Mouse (Mus musculus) thymus, adult 18-20 months (tissue): ENCODE data around the gene 1700037H04Rik.
A peak's percentile ranks its signal among the peaks of the same experiment; 100 is the strongest.

Source experiments
- DNase-seq, 2 experiments: peaks; one replicate each; pipeline ENCODE4 v3.0.0; 2022; ENCODE audit warnings: mixed read lengths in 2 of 2

The 1700037H04Rik gene

GRCm38 (mm10) chr2:131145536-131145935 lies 14.3 kb downstream of the 1700037H04Rik start:
- no peak for DNase-seq

- DNase-seq, result no peak
Measured at GRCm38 (mm10) chr2:131145121-131145520, 14.8 kb downstream of the 1700037H04Rik start.

DNA sequence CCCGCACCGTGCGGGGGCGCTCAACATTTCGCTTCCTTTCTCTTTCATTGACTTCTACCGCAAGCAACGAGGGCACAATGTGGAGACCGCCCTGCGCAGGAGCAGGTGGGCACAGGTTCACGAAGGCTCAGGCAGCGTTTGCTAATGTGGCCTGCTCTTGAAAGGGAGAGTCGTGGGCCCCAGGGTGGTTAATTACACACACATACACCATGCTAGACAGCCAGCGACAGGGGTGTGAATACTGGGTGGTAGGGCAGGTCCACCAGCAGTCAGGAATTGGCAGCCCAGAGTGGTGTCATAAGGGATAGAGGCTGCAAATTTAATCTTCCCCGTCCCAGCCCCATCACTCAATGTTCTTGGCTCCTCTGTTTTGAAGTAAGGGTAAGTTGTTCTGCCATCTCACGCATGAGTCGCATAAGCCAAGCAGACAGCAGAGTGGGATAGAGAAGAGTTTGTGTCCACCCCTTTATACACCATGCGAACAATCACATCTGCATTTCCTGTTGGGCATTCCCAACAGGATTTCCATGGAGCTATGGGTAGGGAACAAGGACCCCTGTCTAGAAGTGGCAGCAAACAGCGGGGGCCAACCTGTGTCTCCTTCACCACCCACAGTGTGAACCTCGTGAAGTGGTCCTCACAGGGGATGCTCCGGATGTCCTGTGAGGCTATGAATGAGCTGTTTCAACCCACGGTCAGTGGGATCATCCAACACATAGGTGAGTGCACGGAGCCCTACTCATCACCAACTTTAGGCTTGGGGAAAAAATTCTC lies 16.7 kb downstream of the 1700037H04Rik start:
- DNase-seq, result no peak

GRCm38 (mm10) chr2:131142592-131142991 lies 17.3 kb downstream of the 1700037H04Rik start:
- peak; percentile 38 to 49 for DNase-seq

DNA sequence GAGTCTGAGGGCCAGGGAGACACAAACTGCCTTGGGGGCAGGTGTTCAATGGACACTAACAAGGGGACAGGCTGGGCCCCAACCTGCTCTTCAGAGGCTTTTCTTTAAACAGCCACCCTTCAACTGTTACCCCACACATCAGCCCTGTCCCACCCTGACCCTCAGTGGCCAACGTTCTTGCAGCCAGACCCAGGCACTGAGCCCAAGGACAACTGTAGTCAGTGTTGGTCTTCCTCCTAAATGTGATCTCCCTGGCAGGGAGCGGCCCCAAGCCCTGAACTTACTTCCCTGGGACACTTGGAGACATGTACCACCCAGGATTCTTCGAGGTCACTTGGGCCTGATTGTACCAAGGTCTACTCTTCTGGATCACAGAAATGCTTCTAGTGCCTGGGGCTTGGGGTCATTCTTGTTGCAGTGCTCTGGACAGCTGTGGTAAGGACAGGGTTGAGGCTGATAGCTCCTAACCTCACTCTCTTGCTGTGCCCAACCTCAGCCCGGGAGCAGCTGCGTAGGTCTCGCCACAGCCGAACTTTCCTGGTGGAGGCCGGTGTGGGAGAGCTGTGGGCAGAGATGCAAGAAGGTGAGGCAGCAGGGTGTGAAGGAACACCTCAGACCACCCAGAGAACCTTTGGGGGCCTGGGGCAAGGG lies 18.4 kb downstream of the 1700037H04Rik start:
- no peak for DNase-seq

DNA sequence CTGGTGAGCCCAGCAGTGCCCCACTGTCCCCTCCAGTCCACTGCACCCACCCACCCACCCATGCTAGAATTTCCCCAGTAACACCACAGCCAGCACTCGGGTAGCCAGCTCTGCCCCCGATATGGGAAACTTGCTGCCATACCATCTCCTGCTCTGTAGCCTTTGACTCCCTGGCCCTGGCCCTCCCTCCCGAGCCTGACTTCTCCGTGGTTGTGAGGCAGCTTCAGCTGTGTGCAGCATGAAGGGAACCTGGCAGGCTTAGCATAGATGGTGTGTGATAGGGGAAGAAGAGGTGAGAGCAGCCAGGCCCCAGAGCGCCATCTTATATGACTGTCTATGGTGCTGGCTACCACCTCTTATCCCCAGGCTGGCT lies 19.4 kb downstream of the 1700037H04Rik start:
- DNase-seq, result no peak

GRCm38 (mm10) chr2:131139886-131140532 lies 19.9 kb downstream of the 1700037H04Rik start:
- no peak for DNase-seq

DNA sequence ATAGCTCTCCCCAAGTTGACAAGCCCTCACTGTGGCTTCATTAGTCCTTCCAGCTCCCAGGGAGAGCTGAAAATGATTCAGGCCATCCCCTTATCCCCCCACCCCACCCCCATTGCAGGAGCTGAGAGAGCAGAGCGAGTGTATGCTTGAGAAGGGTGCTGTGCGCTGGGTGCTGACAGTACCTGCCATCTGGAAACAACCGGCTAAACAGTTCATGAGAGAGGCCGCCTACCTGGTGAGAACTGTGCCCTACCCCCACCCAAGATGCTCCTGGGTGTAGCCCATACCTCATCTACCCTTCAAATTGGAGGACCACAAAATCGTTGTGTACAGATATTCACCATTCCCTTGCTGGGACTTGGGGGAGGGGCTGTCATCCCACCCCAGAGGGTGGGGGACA lies 20.6 kb downstream of the 1700037H04Rik start:
- DNase-seq, result no peak

- no peak for DNase-seq
Measured at GRCm38 (mm10) chr2:131138760-131139159, 21.1 kb downstream of the 1700037H04Rik start.

DNA sequence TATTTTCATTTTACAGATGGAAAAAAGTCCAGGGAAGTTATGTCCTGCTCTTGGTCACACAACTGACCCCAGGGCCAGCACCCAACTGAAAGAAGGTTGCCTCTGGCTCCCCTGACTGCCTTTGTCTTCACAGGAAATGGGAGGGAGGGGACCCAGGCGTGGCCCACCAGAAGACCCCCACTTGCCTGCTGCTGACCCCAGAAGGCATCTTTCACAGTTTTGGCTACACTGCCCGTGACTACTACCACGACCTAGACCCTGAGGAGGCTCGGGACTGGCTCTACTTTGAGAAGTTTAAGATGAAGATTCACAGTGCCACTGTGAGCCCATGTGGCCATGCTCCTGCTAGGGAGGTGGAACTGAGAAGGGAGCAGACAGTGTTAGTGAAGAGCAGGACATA lies 21.6 kb downstream of the 1700037H04Rik start:
- no peak for DNase-seq

GRCm38 (mm10) chr2:131135521-131136139 lies 24.3 kb downstream of the 1700037H04Rik start:
- DNase-seq, result no peak

GRCm38 (mm10) chr2:131134826-131135400 lies 25.0 kb downstream of the 1700037H04Rik start:
- DNase-seq, result no peak

GRCm38 (mm10) chr2:131134381-131134780 lies 25.5 kb downstream of the 1700037H04Rik start:
- no peak for DNase-seq

GRCm38 (mm10) chr2:131132930-131133547 lies 26.8 kb downstream of the 1700037H04Rik start, which contains the start of gene Gm11037:
TSS of gene Gm11037 (plus strand) at chr2:131133497.
- no peak for DNase-seq

GRCm38 (mm10) chr2:131132111-131132888 lies 27.6 kb downstream of the 1700037H04Rik start:
- no peak for DNase-seq

GRCm38 (mm10) chr2:131130849-131131248 lies 29.0 kb downstream of the 1700037H04Rik start:
- no peak for DNase-seq

DNA sequence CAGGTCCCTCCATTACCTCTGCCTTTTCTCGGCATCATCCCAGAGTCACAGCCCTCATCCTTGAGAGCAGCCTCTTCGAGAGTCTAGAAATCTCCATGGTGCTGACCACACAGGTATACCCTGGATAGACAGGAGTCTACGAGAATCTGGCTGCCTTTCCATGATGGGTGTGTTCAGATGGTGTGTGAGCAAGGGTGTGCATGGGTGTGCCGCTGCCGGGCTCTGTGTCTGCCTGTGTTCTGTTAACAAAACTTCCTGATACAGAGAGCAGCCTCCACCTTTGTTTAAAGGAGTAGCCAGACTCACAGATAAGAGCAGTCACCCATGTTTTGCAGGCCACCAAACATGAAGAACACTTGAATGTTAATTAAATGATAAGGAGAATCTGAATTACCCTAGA lies 30.0 kb downstream of the 1700037H04Rik start:
- no peak for DNase-seq

DNA sequence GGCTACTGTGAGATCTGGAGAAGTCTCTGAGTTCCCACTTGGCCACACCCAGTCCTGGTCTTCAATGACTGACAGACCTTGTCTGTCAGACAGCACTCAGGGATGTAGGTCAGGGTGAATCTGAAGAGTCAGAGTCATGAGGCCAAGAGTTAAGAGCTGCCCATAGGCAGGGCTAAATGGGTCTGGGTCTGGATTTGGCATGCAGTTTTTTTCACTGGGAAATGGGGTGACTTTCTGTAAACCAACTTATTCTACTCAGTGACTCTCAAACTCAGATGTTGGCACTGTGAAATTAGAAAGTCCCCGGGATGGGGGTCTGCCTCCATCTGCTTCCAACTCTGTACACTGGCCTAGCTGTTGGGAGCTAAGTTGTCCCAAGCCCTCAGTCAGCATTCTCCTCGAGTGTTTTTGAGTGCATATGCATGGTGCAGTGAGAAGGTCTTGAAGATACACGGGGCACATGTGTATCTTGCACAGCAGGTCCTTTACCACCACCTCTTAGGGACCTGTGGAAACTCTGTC lies 31.2 kb downstream of the 1700037H04Rik start:
- no peak for DNase-seq

- DNase-seq, result no peak
Measured at GRCm38 (mm10) chr2:131128211-131128610, 31.7 kb downstream of the 1700037H04Rik start.

GRCm38 (mm10) chr2:131127161-131127730 lies 32.6 kb downstream of the 1700037H04Rik start, which contains the start of gene Hspa12b:
TSS of gene Hspa12b (plus strand) at chr2:131127280.
- DNase-seq, result no peak
